In the genomic region with DNA sequence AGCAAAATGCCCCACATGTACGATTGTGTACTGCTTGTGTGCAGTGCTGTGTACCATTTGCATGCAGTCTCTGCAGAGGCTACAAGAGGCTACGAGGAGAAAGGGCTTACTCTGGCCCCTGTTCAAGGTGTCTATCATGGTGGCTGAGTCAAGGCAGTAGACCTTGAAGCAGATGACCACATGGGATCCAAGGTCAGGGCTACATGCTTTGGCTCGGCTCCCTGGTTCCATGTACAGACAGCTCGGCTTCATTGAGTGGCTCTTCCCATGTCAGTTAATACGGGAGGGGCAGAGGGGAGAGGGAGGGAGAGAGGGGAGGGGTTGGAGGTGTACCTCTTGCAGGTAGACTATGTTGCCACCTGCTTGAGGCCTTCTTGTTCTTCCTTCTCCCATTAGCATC, we compare ENCODE assay signal across 27 mouse cellular contexts. TPM values are rescaled to one million over a fixed set of nuclear protein-coding genes. Genes with fewer than 3 reads are reported as not detected.
DNase-seq lines count a peak whose midpoint lies in the region; ATAC-seq and TF ChIP-seq lines count a peak whose summit lies in the region.
"Had no signal": no experiment of that assay in that cellular context is flagged by ENCODE, and none has a peak within 500 bp of the region (broad histone marks: within the 10 kb centered on the region; RNA-seq: fewer than 3 reads in every experiment).

No protein-coding gene starts in this region.

- no peak overlapping the region for H3K27ac ChIP-seq in lung, embryonic 14.5 days (ENCODE audit: low read depth)
- H3K27ac ChIP-seq: embryonic facial prominence, embryonic 10.5 days; forebrain, embryonic 13.5 days; heart, embryonic 15.5 days; hindbrain, embryonic 13.5 days; hindbrain, postnatal 0 days had no signal

- no peak overlapping the region for H3K4me3 ChIP-seq in lung, embryonic 14.5 days (ENCODE audit: low read depth, low read length)
- H3K4me3 ChIP-seq: embryonic facial prominence, embryonic 10.5 days; forebrain, embryonic 13.5 days; heart, embryonic 15.5 days; hindbrain, embryonic 13.5 days had no signal

- H3K9ac ChIP-seq in lung, embryonic 14.5 days, result no peak overlapping the region
- H3K9ac ChIP-seq: forebrain, embryonic 13.5 days; forebrain, postnatal 0 days; heart, embryonic 15.5 days; hindbrain, embryonic 13.5 days had no signal

- H3K36me3 ChIP-seq in lung, embryonic 14.5 days (ENCODE audit: insufficient read depth), result no peaks in the 10 kb centered on the region
- H3K36me3 ChIP-seq: embryonic facial prominence, embryonic 10.5 days; heart, embryonic 15.5 days; hindbrain, embryonic 13.5 days had no signal

- ATAC-seq in lung, embryonic 14.5 days (ENCODE audit: insufficient read depth), result peak; percentile 40; the same call in 1 of the 2 replicates
- ATAC-seq in activated CD4-positive, CD25-positive, alpha-beta regulatory T cell, adult 4 months, result no peak
- ATAC-seq: CD4-positive, CD25-positive, alpha-beta regulatory T cell, adult 4 months; forebrain, embryonic 13.5 days; forebrain, postnatal 0 days; hindbrain, postnatal 0 days had no signal

- no peaks in the 10 kb centered on the region for H3K9me3 ChIP-seq in lung, embryonic 14.5 days (ENCODE audit: low read depth, low read length)
- H3K9me3 ChIP-seq: embryonic facial prominence, embryonic 10.5 days; forebrain, embryonic 13.5 days; G1E; heart, embryonic 15.5 days; hindbrain, embryonic 13.5 days had no signal

- H3K4me1 ChIP-seq in lung, embryonic 14.5 days (ENCODE audit: insufficient read depth), result no peaks in the 10 kb centered on the region
- H3K4me1 ChIP-seq: forebrain, embryonic 13.5 days; hindbrain, embryonic 13.5 days had no signal

- peak; percentile 71 to 86 for DNase-seq in adrenal gland, adult (ENCODE audit: inconsistent age in 2 of 2, low spot score in 1 of 2)
- no peak for DNase-seq in adrenal gland, postnatal 4 days (ENCODE audit: low spot score in 2 of 2)
- DNase-seq in lung, embryonic 14.5 days, result no peak
- DNase-seq in lung, postnatal 36 days, result no peak
- peak; percentile 45 for DNase-seq in adrenal gland, postnatal 10 days
- DNase-seq in embryo, embryonic 11 days, result no peak
- DNase-seq: B cell, adult 2 months; cerebellum, adult 11-12 months; cerebellum, adult 9-10 months; cerebellum, postnatal 25 days; forebrain, postnatal 0 days; gastrocnemius, postnatal 14 days; heart, postnatal 14 days; kidney, adult 11 months had no signal

- no peaks in the 10 kb centered on the region for H3K27me3 ChIP-seq in lung, embryonic 14.5 days (ENCODE audit: insufficient read depth, low read length)
- H3K27me3 ChIP-seq: forebrain, embryonic 13.5 days; heart, embryonic 15.5 days; hindbrain, embryonic 13.5 days had no signal

- TF ChIP-seq CTCF in lung, embryonic 14.5 days (IDR thresholded peaks at IDR 0.05; ENCODE audit: low read depth), result no peak

- H3K4me2 ChIP-seq in lung, embryonic 14.5 days, result no peak overlapping the region
- H3K4me2 ChIP-seq: forebrain, embryonic 13.5 days; heart, embryonic 11.5 days; heart, embryonic 15.5 days; hindbrain, embryonic 13.5 days had no signal

- WGBS in lung, embryonic 14.5 days, result 81% methylated on average over 5 of the region's 5 CpGs

RNA-seq across cellular contexts. Expression of a gene that starts 1.3 kb away (rescaled TPM):
- total RNA-seq in adrenal gland, postnatal 4 days (2021), result not detected
- not detected in 2 replicates for polyA plus RNA-seq in lung, embryonic 14.5 days (2014; fragmentation: Nextera tagmentation; extraction: Ambion mirVana)
- not detected for total RNA-seq in adrenal gland, postnatal 10 days (2021)
- not detected for polyA plus RNA-seq in activated CD4-positive, CD25-positive, alpha-beta regulatory T cell, adult 4 months (2017; shearing (Covaris generic))
- total RNA-seq: forebrain, postnatal 0 days; gastrocnemius, adult 18-20 months; gastrocnemius, postnatal 14 days; hematopoietic stem cell, adult 5-6 weeks; hindbrain, postnatal 0 days had no signal
- polyA plus RNA-seq: CD4-positive, CD25-positive, alpha-beta regulatory T cell, adult 4 months; embryonic facial prominence, embryonic 10.5 days; embryonic facial prominence, embryonic 14.5 days; forebrain, embryonic 13.5 days; G1E; heart, embryonic 11.5 days; hindbrain, embryonic 13.5 days; hindbrain, postnatal 0 days; intestine, embryonic 14.5 days had no signal

RNA-seq across cellular contexts. Expression of a gene that starts 33.0 kb away (rescaled TPM):
- total RNA-seq in adrenal gland, postnatal 4 days (2021), result 1 to 10 TPM; 1.5 TPM
- polyA plus RNA-seq in lung, embryonic 14.5 days (2014; fragmentation: Nextera tagmentation; extraction: Ambion mirVana), result 0.66 and 1.2 TPM in 2 replicates
- total RNA-seq in adrenal gland, postnatal 10 days (2021), result under 1 TPM; 0.24 to 0.69 TPM
- under 1 TPM in 1 of 2 experiments, not detected in 1; 0.21 TPM for polyA plus RNA-seq in activated CD4-positive, CD25-positive, alpha-beta regulatory T cell, adult 4 months (2017; shearing (Covaris generic))

RNA-seq across cellular contexts. Expression of a gene that starts 37.0 kb away (rescaled TPM):
- under 1 TPM in 1 of 2 experiments, not detected in 1; 0.54 TPM for total RNA-seq in adrenal gland, postnatal 4 days (2021)
- polyA plus RNA-seq in lung, embryonic 14.5 days (2014; fragmentation: Nextera tagmentation; extraction: Ambion mirVana), result not detected in 2 replicates
- 1 to 10 TPM in 1 of 2 experiments, under 1 TPM in 1; 0.61 to 1.7 TPM for total RNA-seq in adrenal gland, postnatal 10 days (2021)
- polyA plus RNA-seq in activated CD4-positive, CD25-positive, alpha-beta regulatory T cell, adult 4 months (2017; shearing (Covaris generic)), result not detected
- total RNA-seq: forebrain, postnatal 0 days; gastrocnemius, adult 18-20 months; gastrocnemius, postnatal 14 days; heart, postnatal 14 days; hematopoietic stem cell, adult 5-6 weeks; hindbrain, postnatal 0 days had no signal
- polyA plus RNA-seq: CD4-positive, CD25-positive, alpha-beta regulatory T cell, adult 4 months; embryonic facial prominence, embryonic 10.5 days; embryonic facial prominence, embryonic 14.5 days; forebrain, embryonic 13.5 days; forebrain, postnatal 0 days; G1E; heart, embryonic 11.5 days; heart, embryonic 15.5 days; hindbrain, embryonic 13.5 days; hindbrain, postnatal 0 days; intestine, embryonic 14.5 days had no signal

Comparison
In these comparisons a context has a peak if more than half of its experiments do, and no peak if none do; other contexts are left out.
1. DNase-seq: peak in adrenal gland, adult (2 of 2) and adrenal gland, postnatal 10 days (single experiment); none in adrenal gland, postnatal 4 days (0 of 2), lung, embryonic 14.5 days (single experiment), lung, postnatal 36 days (single experiment) and embryo, embryonic 11 days (single experiment).